Mouse (Mus musculus): ENCODE measurements around the gene H2al1k. TPM values are rescaled to one million over a fixed set of nuclear protein-coding genes. Genes with fewer than 3 reads are reported as not detected.

The H2al1k gene
- polyA plus RNA-seq, 1 experiment from 2014 or later: not detected

Other genes with a start within 250 kb of the H2al1k start
- not detected in 2 replicates for gene 4930402K13Rik, start 246.1 kb upstream of the H2al1k start, polyA plus RNA-seq (2015; fragmentation: Nextera tagmentation; extraction: Ambion mirVana)
- 1.3 and 2.1 TPM in 2 replicates for gene Lancl3, start 150.7 kb upstream of the H2al1k start, polyA plus RNA-seq (2015; fragmentation: Nextera tagmentation; extraction: Ambion mirVana)
- gene Gm14862, start 93.7 kb upstream of the H2al1k start, polyA plus RNA-seq (2015; fragmentation: Nextera tagmentation; extraction: Ambion mirVana): 0.28 TPM in 1 of 2 replicates, not detected in the other
- gene Xk, start 77.9 kb upstream of the H2al1k start, polyA plus RNA-seq (2015; fragmentation: Nextera tagmentation; extraction: Ambion mirVana): 5.1 and 5.5 TPM in 2 replicates
- gene H2al1m, start 66.9 kb upstream of the H2al1k start, polyA plus RNA-seq (2015; fragmentation: Nextera tagmentation; extraction: Ambion mirVana): not detected in 2 replicates
- gene Cybb, start 137.1 kb downstream of the H2al1k start, polyA plus RNA-seq (2015; fragmentation: Nextera tagmentation; extraction: Ambion mirVana): 6.0 and 7.6 TPM in 2 replicates
- gene H2al1o, start 221.8 kb downstream of the H2al1k start, polyA plus RNA-seq (2015; fragmentation: Nextera tagmentation; extraction: Ambion mirVana): not detected in 2 replicates

Data from stomach, embryonic 16.5 days (tissue).